Mouse (Mus musculus) small intestine, adult 2 months (tissue): ENCODE data around the gene Vgll4. TPM values are rescaled to one million over a fixed set of nuclear protein-coding genes. Genes with fewer than 3 reads are reported as not detected.

Experiments
- H3K27ac ChIP-seq: fragments of 200-500 bp; 2 replicates; pipeline ENCODE4 v1.5.1; 2012; ENCODE audit warnings: low read depth, low read length, control low read depth, inconsistent platforms; ENCODE audit not compliant: insufficient read depth
- H3K27me3 ChIP-seq: fragments of 200-500 bp; 2 replicates; pipeline ENCODE4 v1.6.1; 2012; ENCODE audit warnings: mild to moderate bottlenecking, moderate library complexity, low read length, inconsistent platforms; ENCODE audit not compliant: control insufficient read depth, insufficient read depth
- H3K36me3 ChIP-seq: fragments of 200-500 bp; 2 replicates; pipeline ENCODE4 v1.6.1; 2012; ENCODE audit warnings: mild to moderate bottlenecking, low read length, control low read depth, inconsistent platforms; ENCODE audit not compliant: control insufficient read depth, insufficient read depth
- H3K4me1 ChIP-seq: fragments of 200-500 bp; 2 replicates; pipeline ENCODE4 v1.6.1; 2012; ENCODE audit warnings: low read length, inconsistent platforms, mixed read lengths; ENCODE audit not compliant: control insufficient read depth, insufficient read depth, insufficient read length
- H3K4me3 ChIP-seq: fragments of 200-500 bp; 2 replicates; pipeline ENCODE4 v1.5.1; 2012; ENCODE audit warnings: low read depth, mild to moderate bottlenecking, control low read depth, inconsistent platforms, low read length, moderate library complexity
- CTCF ChIP-seq: fragments of 200-500 bp; IDR thresholded peaks from 2 replicates; pipeline ENCODE4 v1.5.1; 2012; ENCODE audit warnings: low read depth, mild to moderate bottlenecking, control low read depth, inconsistent platforms, low read length, moderate library complexity, mixed read lengths; ENCODE audit not compliant: insufficient replicate concordance, insufficient read length; ENCODE audit errors: extremely low read depth
- POLR2A ChIP-seq: fragments of 200-500 bp; IDR thresholded peaks from 2 replicates; pipeline ENCODE4 v1.6.1; 2012; ENCODE audit warnings: low read depth, mild to moderate bottlenecking, control low read depth, inconsistent platforms, low read length, moderate library complexity
- WGBS: fragments of 180-500 bp; shearing (Covaris S2); methylation state at CpG from one replicate; pipeline ENCODE4 v1.1.7; 2018; 5-methylcytosine and 5-hydroxymethylcytosine counted together
- polyA plus RNA-seq: library from polyadenylated mRNA; depleted of rRNA; stranded (reverse); fragments of >200 nt; gene quantifications from 2 replicates; pipeline ENCODE4 v1.2.3, GENCODE M21; 2012

Gene Vgll4
- polyA plus RNA-seq, 1 experiment = 48.1 TPM

DNA sequence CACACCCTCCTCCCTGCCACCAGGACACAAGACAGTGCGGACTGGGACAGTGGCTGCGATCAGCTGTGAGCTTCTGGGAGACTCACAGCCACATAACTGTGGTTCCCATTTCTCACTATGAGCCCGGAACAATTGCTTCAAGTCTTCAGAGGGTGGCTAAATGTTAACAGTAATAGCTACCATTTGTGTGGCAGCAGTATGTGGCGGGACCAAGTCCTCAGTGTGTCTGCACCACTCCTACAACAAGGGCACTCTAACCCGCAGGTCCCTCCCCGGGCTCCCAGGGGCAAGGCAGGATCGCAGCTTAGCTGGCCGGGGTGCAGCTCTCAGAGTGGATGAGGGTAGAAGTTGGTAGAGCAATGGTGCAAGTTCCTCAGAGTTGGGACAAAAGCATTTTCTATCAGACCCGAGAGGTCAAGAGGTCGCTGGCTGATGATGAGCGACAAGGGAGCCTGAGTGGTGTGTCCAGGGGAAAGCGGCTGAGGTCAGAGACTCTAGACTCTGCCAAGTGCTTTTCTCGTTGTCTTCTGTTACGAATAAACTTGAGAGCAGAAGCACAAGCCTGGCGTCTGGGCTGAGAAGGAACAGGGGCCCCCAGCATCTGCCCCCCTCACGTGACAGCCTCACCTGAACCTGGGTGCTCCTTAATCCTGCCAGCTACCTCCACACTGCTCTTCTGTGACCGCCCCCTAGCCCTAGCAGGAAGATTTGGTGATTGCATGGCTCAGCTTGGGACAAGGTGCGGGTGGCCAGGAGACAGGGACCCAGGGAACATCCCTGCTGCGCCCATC lies 95.5 kb downstream of the Vgll4 start:
- 5% methylated on average over 19 of the region's 19 CpGs for WGBS
- Histone ChIP-seq H3K27me3 (no peaks in the 10 kb centered on the region), H3K4me1 (peaks cover 31% of the 10 kb centered on the region), H3K36me3 (peaks cover 3% of the 10 kb centered on the region; the same call in 1 of the 2 replicates), H3K4me3 (peak overlapping the region; percentile 57), H3K27ac (peak overlapping the region; percentile 81)
- TF ChIP-seq POLR2A (0 out of 2 replicates have a peak, but pooled peaks have one; percentile 7), CTCF (no peak)

DNA sequence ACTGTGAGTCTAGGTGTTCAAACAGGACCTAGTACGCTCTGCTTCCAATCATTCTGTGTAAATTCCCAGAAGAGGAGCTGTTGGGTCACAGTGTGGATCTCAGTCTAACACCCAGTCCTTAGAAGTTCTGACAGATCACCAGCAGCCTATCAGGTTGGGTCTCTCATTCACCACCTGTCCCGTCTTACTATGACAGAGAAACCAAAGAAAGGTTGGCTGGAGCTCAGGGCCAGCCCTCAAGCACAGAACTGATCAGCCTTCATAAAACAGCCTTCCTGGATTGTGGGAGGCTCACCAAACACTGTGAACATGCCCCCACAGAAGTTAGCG lies 96.0 kb downstream of the Vgll4 start:
- WGBS = 46% methylated on average over 3 of the region's 3 CpGs
- no peaks in the 10 kb centered on the region for H3K27me3 ChIP-seq
- peak overlapping the region; percentile 81 for H3K27ac ChIP-seq
- TF ChIP-seq POLR2A = no peak
- no peak for TF ChIP-seq CTCF
- H3K4me1 ChIP-seq = peaks cover 27% of the 10 kb centered on the region
- H3K36me3 ChIP-seq = peaks cover 3% of the 10 kb centered on the region; the same call in 1 of the 2 replicates
- peak overlapping the region; percentile 57 for H3K4me3 ChIP-seq

DNA sequence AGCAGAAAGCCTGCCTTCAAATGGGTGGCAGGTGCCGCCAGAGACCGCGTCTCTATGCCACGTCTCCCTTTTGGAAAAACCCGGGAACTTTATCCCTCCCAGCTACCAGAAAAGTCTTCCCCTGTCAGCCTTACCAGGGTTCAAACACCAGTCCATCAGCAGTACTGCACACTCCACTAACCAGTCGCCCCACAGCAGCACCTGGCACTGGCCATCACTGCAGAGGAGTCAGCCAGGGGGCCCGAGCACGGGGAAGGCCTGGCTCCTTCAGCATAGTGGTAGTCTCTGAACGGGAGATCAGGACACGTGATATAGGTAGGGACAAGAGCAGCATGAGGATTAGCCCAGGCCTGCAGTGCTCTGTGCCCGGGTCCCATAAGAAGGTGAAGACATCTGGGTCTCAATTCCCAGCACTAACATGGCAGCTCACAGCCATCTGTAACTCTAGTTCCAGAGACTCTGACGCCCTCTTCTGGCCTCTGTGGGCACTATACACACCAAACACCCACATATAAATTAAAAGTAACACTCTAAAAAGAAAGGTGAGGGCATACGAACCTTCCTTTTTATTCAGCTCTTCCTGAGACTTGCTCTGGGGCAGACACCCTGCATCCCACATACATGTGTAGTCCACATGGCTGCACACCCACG lies 98.7 kb downstream of the Vgll4 start:
- TF ChIP-seq CTCF = no peak
- no peak for TF ChIP-seq POLR2A
- Histone ChIP-seq H3K4me1 (peaks cover 28% of the 10 kb centered on the region), H3K4me3 (no peak overlapping the region), H3K36me3 (peaks cover 3% of the 10 kb centered on the region; the same call in 1 of the 2 replicates), H3K27me3 (no peaks in the 10 kb centered on the region), H3K27ac (no peak overlapping the region)
- whole genome bisulfite sequencing = 90% methylated on average over 14 of the region's 14 CpGs

DNA sequence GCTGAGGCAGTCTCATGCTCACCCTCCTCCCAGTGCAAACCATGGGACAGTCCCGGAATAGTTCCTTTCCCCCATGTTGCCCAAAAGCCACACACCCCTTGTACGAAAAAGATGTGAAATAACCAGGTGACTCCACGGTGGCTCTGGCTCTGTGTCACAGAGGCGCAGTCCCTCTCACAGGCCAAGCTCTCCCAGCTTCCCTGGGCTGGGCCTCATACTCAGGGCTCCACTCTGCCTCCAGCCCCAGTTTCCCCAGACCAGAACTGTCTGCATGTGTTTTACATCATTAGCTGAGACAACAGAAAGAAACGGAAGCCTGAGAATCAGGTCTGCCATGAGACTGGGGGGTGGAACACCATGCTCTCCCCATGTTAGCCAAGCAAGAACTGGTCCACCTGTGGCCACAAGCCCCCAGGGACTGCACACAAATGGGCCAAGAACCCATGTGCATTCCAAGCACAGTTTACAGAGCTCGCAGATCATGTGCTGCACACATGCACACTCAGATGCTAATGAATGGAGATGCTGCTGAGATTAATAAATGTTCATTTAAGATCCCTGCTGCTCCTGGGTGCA lies 100.2 kb downstream of the Vgll4 start:
- no peak overlapping the region for H3K4me3 ChIP-seq
- 74% methylated on average over 6 of the region's 6 CpGs for WGBS
- no peak overlapping the region for H3K27ac ChIP-seq
- peaks cover 3% of the 10 kb centered on the region; the same call in 1 of the 2 replicates for H3K36me3 ChIP-seq
- H3K27me3 ChIP-seq = no peaks in the 10 kb centered on the region
- H3K4me1 ChIP-seq = peaks cover 22% of the 10 kb centered on the region
- TF ChIP-seq CTCF = no peak
- TF ChIP-seq POLR2A = no peak

DNA sequence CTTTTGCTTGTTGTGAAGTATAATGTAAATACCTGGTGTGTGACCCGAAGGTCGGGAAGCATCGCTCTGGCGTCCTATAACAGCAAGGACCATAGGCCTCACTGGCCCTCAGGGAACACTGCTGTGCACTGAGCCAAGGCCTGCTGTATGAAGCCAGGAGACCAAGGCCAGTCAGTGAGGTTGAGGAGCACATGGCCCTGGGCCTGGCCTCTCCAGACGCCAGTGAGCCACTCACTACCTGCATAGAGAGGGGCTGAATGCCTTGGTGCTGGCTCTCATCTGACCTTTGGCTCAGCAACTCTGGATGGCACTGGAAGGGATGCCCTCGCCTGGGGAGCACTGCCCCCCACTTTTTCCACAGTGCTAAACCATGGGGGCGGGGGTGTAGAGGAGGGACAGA lies 101.1 kb downstream of the Vgll4 start:
- TF ChIP-seq POLR2A = no peak
- TF ChIP-seq CTCF = no peak
- WGBS = 83% methylated on average over 7 of the region's 7 CpGs
- no peak overlapping the region for H3K4me3 ChIP-seq
- peaks cover 16% of the 10 kb centered on the region for H3K4me1 ChIP-seq
- H3K36me3 ChIP-seq = peaks cover 5% of the 10 kb centered on the region
- no peaks in the 10 kb centered on the region for H3K27me3 ChIP-seq
- no peak overlapping the region for H3K27ac ChIP-seq

DNA sequence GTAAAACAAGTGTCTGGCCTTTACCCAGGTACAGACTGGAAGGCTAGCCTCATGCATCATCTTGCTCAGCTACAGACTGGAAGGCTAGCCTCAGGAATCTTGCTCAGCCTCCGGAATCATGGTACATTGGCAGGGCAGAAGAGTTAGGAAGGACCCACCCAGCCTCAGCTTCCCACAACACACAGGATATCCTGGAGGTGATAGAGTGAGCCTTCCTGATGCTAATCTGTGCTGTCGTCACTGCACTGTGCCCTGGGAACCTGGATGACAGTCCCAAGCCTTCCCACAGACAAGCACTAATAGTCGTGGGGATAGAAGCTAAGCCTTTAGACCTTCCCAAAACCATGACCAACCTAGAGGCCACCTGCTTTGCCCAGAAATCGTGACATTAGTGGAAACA lies 103.2 kb downstream of the Vgll4 start:
- TF ChIP-seq POLR2A (no peak), CTCF (no peak)
- peaks cover 22% of the 10 kb centered on the region for H3K36me3 ChIP-seq

DNA sequence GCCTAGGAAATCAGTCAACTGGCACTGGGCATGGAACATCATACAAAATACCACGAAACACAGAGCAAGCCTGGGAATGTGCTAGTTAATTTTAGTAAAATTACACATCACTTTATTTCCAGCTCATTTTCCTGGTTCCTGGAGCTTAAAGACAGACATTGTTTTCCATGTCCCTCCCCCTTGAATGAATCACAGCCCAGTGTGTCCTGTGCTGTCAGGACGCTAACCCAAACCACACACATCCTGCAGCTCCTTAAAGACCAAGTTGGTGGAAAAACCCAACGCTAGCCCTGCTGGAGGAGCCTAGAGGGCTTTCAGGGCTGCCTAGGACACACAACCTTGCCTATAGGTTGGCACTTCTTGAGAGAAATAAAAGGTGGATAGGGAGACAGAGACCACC lies 103.7 kb downstream of the Vgll4 start:
- 59% methylated on average over 3 of the region's 3 CpGs for WGBS
- H3K36me3 ChIP-seq = peaks cover 26% of the 10 kb centered on the region
- H3K27ac ChIP-seq = no peak overlapping the region
- no peaks in the 10 kb centered on the region for H3K27me3 ChIP-seq
- TF ChIP-seq CTCF = no peak
- no peak for TF ChIP-seq POLR2A
- no peak overlapping the region for H3K4me3 ChIP-seq
- H3K4me1 ChIP-seq = peaks cover 16% of the 10 kb centered on the region

More for the DNA sequence above, 103.2 kb downstream of the Vgll4 start:
- no peaks in the 10 kb centered on the region for H3K27me3 ChIP-seq
- H3K27ac ChIP-seq = no peak overlapping the region
- no peak overlapping the region for H3K4me3 ChIP-seq
- H3K4me1 ChIP-seq = peaks cover 16% of the 10 kb centered on the region
- WGBS = 67% methylated on average over 4 of the region's 4 CpGs
